Mouse (Mus musculus): ENCODE data around the gene Ntm. TPM values are rescaled to one million over a fixed set of nuclear protein-coding genes. Genes with fewer than 3 reads are reported as not detected.

Gene Ntm
- polyA plus RNA-seq, 1 experiment from 2014 or later, result 160 TPM

- WGBS, result 34% methylated on average over 3 of the region's 3 CpGs
- DNase-seq (no peak), ATAC-seq (ENCODE audit: low FRiP score, low TSS enrichment) (no peak)
- Histone ChIP-seq H3K9me3 (ENCODE audit: control insufficient read depth, low read length) (no peaks in the 10 kb centered on the region), H3K4me1 (ENCODE audit: control insufficient read depth, insufficient read depth, low read length) (no peaks in the 10 kb centered on the region), H3K4me3 (replicated peaks; ENCODE audit: low read depth, low read length) (no peak overlapping the region), H3K4me2 (ENCODE audit: low read length) (no peak overlapping the region), H3K9ac (replicated peaks; ENCODE audit: low read length) (no peak overlapping the region), H3K27me3 (ENCODE audit: control insufficient read depth, insufficient read depth, low read length) (no peaks in the 10 kb centered on the region), H3K36me3 (ENCODE audit: control insufficient read depth, insufficient read depth, low read length) (no peaks in the 10 kb centered on the region), H3K27ac (replicated peaks; ENCODE audit: low read depth, low read length) (no peak overlapping the region)
Observed at GRCm38 (mm10) chr9:29011476-29011875, 951.5 kb downstream of the Ntm start.

- Histone ChIP-seq H3K27me3 (ENCODE audit: control insufficient read depth, insufficient read depth, low read length) (no peaks in the 10 kb centered on the region), H3K4me3 (replicated peaks; ENCODE audit: low read depth, low read length) (no peak overlapping the region), H3K36me3 (ENCODE audit: control insufficient read depth, insufficient read depth, low read length) (no peaks in the 10 kb centered on the region), H3K27ac (replicated peaks; ENCODE audit: low read depth, low read length) (no peak overlapping the region), H3K9me3 (ENCODE audit: control insufficient read depth, low read length) (no peaks in the 10 kb centered on the region), H3K9ac (replicated peaks; ENCODE audit: low read length) (no peak overlapping the region), H3K4me2 (ENCODE audit: low read length) (no peak overlapping the region), H3K4me1 (ENCODE audit: control insufficient read depth, insufficient read depth, low read length) (no peaks in the 10 kb centered on the region)
- WGBS, result 91% methylated on average over 7 of the region's 7 CpGs
- no peak for DNase-seq
- ATAC-seq (ENCODE audit: low FRiP score, low TSS enrichment), result no peak
Observed at GRCm38 (mm10) chr9:29004534-29004933, 958.4 kb downstream of the Ntm start.

- no peak overlapping the region for H3K27ac ChIP-seq (replicated peaks; ENCODE audit: low read depth, low read length)
- ATAC-seq (ENCODE audit: low FRiP score, low TSS enrichment) (no peak), DNase-seq (peak; percentile 12)
- 62% methylated on average over 4 of the region's 4 CpGs for WGBS
- H3K27me3 ChIP-seq (ENCODE audit: control insufficient read depth, insufficient read depth, low read length), result no peaks in the 10 kb centered on the region
- H3K4me1 ChIP-seq (ENCODE audit: control insufficient read depth, insufficient read depth, low read length), result no peaks in the 10 kb centered on the region
- no peak overlapping the region for H3K9ac ChIP-seq (replicated peaks; ENCODE audit: low read length)
- H3K36me3 ChIP-seq (ENCODE audit: control insufficient read depth, insufficient read depth, low read length), result no peaks in the 10 kb centered on the region
- no peak overlapping the region for H3K4me2 ChIP-seq (ENCODE audit: low read length)
- H3K9me3 ChIP-seq (ENCODE audit: control insufficient read depth, low read length), result no peaks in the 10 kb centered on the region
- H3K4me3 ChIP-seq (replicated peaks; ENCODE audit: low read depth, low read length), result no peak overlapping the region
Observed at GRCm38 (mm10) chr9:28999951-29000351, 963.0 kb downstream of the Ntm start.

GRCm38 (mm10) chr9:28977275-28977674, 985.7 kb downstream of the Ntm start:
- no peaks in the 10 kb centered on the region for H3K9me3 ChIP-seq (ENCODE audit: control insufficient read depth, low read length)
- WGBS, result 100% methylated on average over 1 of the region's 1 CpGs
- no peaks in the 10 kb centered on the region for H3K27me3 ChIP-seq (ENCODE audit: control insufficient read depth, insufficient read depth, low read length)
- H3K4me3 ChIP-seq (replicated peaks; ENCODE audit: low read depth, low read length), result no peak overlapping the region
- H3K9ac ChIP-seq (replicated peaks; ENCODE audit: low read length), result no peak overlapping the region
- H3K4me2 ChIP-seq (ENCODE audit: low read length), result no peak overlapping the region
- H3K27ac ChIP-seq (replicated peaks; ENCODE audit: low read depth, low read length), result no peak overlapping the region
- 0 out of 2 replicates have a peak, but pooled peaks cover 3% of the 10 kb centered on the region for H3K4me1 ChIP-seq (ENCODE audit: control insufficient read depth, insufficient read depth, low read length)
- DNase-seq, result no peak
- no peak for ATAC-seq (ENCODE audit: low FRiP score, low TSS enrichment)
- H3K36me3 ChIP-seq (ENCODE audit: control insufficient read depth, insufficient read depth, low read length), result no peaks in the 10 kb centered on the region

GRCm38 (mm10) chr9:28969455-28969854, 993.5 kb downstream of the Ntm start:
- DNase-seq (no peak), ATAC-seq (ENCODE audit: low FRiP score, low TSS enrichment) (no peak)
- Histone ChIP-seq H3K36me3 (ENCODE audit: control insufficient read depth, insufficient read depth, low read length) (no peaks in the 10 kb centered on the region), H3K4me2 (ENCODE audit: low read length) (no peak overlapping the region), H3K9ac (replicated peaks; ENCODE audit: low read length) (no peak overlapping the region), H3K4me3 (replicated peaks; ENCODE audit: low read depth, low read length) (no peak overlapping the region), H3K4me1 (ENCODE audit: control insufficient read depth, insufficient read depth, low read length) (no peaks in the 10 kb centered on the region), H3K27me3 (ENCODE audit: control insufficient read depth, insufficient read depth, low read length) (no peaks in the 10 kb centered on the region), H3K27ac (replicated peaks; ENCODE audit: low read depth, low read length) (no peak overlapping the region), H3K9me3 (ENCODE audit: control insufficient read depth, low read length) (no peaks in the 10 kb centered on the region; the same call in 1 of the 2 replicates)
- WGBS, result 97% methylated on average over 1 of the region's 1 CpGs

All from midbrain, embryonic 14.5 days (tissue).